Mouse (Mus musculus): ENCODE data around the gene Ankrd39. TPM values are rescaled to one million over a fixed set of nuclear protein-coding genes. Genes with fewer than 3 reads are reported as not detected.

The Ankrd39 gene
- 48.1 and 50.6 TPM in 2 replicates for polyA plus RNA-seq (2012; rRNA removed)

GRCm38 (mm10) chr1:36546888-36547471 is at the start of gene Ankrd39:
Ankrd39 (minus strand) TSS chr1:36547445.

GRCm38 (mm10) chr1:36558031-36558993 is 11.1 kb upstream of the Ankrd39 start, which contains the start of gene Sema4c:
Sema4c (minus strand) TSS chr1:36558349.

DNA sequence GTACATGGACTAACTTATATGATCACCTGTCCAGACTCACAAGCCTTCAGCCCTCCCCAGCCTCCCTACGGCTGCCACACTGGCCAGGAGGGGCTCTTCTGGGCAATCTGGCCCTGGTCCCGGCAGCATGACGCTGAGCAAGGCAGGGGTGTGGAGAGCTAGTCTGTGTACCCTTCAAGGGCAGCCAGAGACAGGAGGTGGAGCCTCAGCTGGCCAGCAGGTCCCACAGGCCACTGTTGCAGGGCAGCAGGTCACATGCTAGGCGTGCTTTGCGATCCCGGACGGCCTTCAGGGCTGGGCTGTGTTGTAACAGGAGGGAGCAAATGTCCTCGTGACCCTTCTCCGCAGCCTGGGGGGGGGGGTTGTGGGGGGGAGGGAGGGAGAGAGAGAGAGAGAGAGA is 8.1 kb downstream of the Ankrd39 start, which contains the start of gene Gm42417:
TSS of gene Gm42417 (minus strand) at position 244 of the 400 bp plus-strand sequence.

DNA sequence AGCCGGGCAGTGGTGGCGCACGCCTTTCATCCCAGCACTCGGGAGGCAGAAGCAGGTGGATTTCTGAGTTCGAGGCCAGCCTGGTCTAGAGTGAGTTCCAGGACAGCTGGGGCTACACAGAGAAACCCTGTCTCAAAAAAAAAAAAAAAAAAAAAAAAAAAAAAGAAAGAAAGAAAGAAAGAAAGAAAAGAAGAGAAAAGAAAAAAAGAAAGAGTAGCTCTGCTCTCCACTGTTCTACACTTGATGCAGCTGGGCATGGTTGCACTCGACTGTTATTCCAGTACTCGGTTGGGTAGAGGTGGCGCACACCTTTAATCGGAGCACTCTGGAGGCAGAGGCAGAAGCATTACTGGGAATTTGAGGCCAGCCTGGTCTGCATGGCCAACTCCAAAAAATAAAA is 10.5 kb downstream of the Ankrd39 start, which contains the start of gene Ankrd23:
TSS of gene Ankrd23 (minus strand) at position 101 of the 400 bp plus-strand sequence.

GRCm38 (mm10) chr1:36511289-36512021 is 35.8 kb downstream of the Ankrd39 start, which contains the start of gene Cnnm3:
Cnnm3 (plus strand) TSS chr1:36511867.

Other genes with a start within 250 kb of the Ankrd39 start
- 13.0 and 14.3 TPM in 2 replicates for gene Arid5a, start 239.7 kb downstream of the Ankrd39 start, polyA plus RNA-seq (2012; rRNA removed)
- gene Kansl3, start 178.3 kb downstream of the Ankrd39 start, polyA plus RNA-seq (2012; rRNA removed): 57.5 and 72.5 TPM in 2 replicates
- 0.03 and 0.09 TPM in 2 replicates for gene Fer1l5, start 175.2 kb downstream of the Ankrd39 start, polyA plus RNA-seq (2012; rRNA removed)
- gene Lman2l, start 102.2 kb downstream of the Ankrd39 start, polyA plus RNA-seq (2012; rRNA removed): 18.5 and 19.4 TPM in 2 replicates
- 8.8 and 9.3 TPM in 2 replicates for gene Cnnm4, start 75.8 kb downstream of the Ankrd39 start, polyA plus RNA-seq (2012; rRNA removed)
- gene Cnnm3, start 35.6 kb downstream of the Ankrd39 start, polyA plus RNA-seq (2012; rRNA removed): 35.3 and 39.6 TPM in 2 replicates
- gene Ankrd23, start 10.6 kb downstream of the Ankrd39 start, polyA plus RNA-seq (2012; rRNA removed): 35.5 and 41.6 TPM in 2 replicates
- gene Gm42417, start 8.0 kb downstream of the Ankrd39 start, polyA plus RNA-seq (2012; rRNA removed): not detected in 2 replicates
- gene Sema4c, start 10.9 kb upstream of the Ankrd39 start, polyA plus RNA-seq (2012; rRNA removed): 33.6 and 36.8 TPM in 2 replicates
- gene Fam178b, start 135.7 kb upstream of the Ankrd39 start, polyA plus RNA-seq (2012; rRNA removed): 2.1 and 2.4 TPM in 2 replicates
- 569 and 840 TPM in 2 replicates for gene Cox5b, start 144.0 kb upstream of the Ankrd39 start, polyA plus RNA-seq (2012; rRNA removed)
- not detected in 2 replicates for gene 4933424G06Rik, start 162.7 kb upstream of the Ankrd39 start, polyA plus RNA-seq (2012; rRNA removed)
- 147 and 180 TPM in 2 replicates for gene Actr1b, start 167.0 kb upstream of the Ankrd39 start, polyA plus RNA-seq (2012; rRNA removed)
- gene Zap70, start 214.4 kb upstream of the Ankrd39 start, polyA plus RNA-seq (2012; rRNA removed): 5.9 and 8.8 TPM in 2 replicates